Mouse (Mus musculus) heart, postnatal 0 days (tissue): ENCODE measurements at regions not wholly inside any gene's neighbourhood (a gene's known extent, or its start where the extent isn't known, plus 50 kb on each side); places are given as distances from the start of the nearest gene placed in this dataset.

Experiments
- CTCF ChIP-seq: IDR thresholded peaks from 2 replicates; pipeline ENCODE4 v1.5.1; 2016; ENCODE audit warnings: antibody characterized with exemption, control low read depth, low read depth
- EP300 ChIP-seq: IDR thresholded peaks from 2 replicates; pipeline ENCODE4 v1.6.1; 2016; ENCODE audit warnings: antibody characterized with exemption, low read depth

GRCm38 (mm10) chr1:157888573-157888972, 382.0 kb downstream of the Sec16b start:
- TF ChIP-seq CTCF (no peak), EP300 (no peak)
